Mouse (Mus musculus): ENCODE measurements at regions not wholly inside any gene's neighbourhood (a gene's known extent, or its start where the extent isn't known, plus 50 kb on each side); places are given as distances from the start of the nearest gene placed in this dataset.

DNA sequence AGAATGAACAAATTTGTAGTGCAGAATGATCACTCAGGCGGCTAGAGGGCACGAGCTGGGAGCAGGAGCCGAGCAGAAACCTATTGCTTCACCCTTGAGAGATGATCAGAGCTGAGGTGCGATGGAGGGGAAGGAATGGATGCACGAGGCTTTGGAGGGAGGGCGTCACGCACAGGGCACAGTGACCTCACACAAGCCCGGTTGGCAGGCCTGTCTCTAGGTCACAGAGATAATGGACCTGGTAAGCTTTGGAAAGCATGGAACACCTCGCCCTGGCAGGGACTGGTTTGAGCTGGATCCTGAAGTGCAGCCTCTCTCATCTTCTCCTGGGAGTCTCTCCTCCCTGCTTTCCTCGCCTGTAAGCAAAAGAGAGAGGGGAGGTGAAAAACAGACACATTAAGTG, 273.4 kb upstream of the Zmiz1 start:
- H3K27me3 ChIP-seq (ENCODE audit: insufficient read depth, low read length): peaks cover 33% of the 10 kb centered on the region
- TF ChIP-seq POU5F1 (IDR thresholded peaks at IDR 0.05; ENCODE audit: borderline replicate concordance, low read length) (no peak), CTCF (conservative IDR thresholded peaks at IDR 0.05; ENCODE audit: low read length) (no peak), NANOG (IDR thresholded peaks at IDR 0.05; ENCODE audit: borderline replicate concordance, low read length) (no peak)
- no peaks in the 10 kb centered on the region for H3K36me3 ChIP-seq (ENCODE audit: insufficient read depth, low read length)
- no peaks in the 10 kb centered on the region for H3K9me3 ChIP-seq (ENCODE audit: low read length)
- H3K4me1 ChIP-seq (replicated peaks; ENCODE audit: low read depth, low read length): peaks cover 13% of the 10 kb centered on the region
- no peak overlapping the region for H3K4me3 ChIP-seq (replicated peaks; ENCODE audit: low read length)

DNA sequence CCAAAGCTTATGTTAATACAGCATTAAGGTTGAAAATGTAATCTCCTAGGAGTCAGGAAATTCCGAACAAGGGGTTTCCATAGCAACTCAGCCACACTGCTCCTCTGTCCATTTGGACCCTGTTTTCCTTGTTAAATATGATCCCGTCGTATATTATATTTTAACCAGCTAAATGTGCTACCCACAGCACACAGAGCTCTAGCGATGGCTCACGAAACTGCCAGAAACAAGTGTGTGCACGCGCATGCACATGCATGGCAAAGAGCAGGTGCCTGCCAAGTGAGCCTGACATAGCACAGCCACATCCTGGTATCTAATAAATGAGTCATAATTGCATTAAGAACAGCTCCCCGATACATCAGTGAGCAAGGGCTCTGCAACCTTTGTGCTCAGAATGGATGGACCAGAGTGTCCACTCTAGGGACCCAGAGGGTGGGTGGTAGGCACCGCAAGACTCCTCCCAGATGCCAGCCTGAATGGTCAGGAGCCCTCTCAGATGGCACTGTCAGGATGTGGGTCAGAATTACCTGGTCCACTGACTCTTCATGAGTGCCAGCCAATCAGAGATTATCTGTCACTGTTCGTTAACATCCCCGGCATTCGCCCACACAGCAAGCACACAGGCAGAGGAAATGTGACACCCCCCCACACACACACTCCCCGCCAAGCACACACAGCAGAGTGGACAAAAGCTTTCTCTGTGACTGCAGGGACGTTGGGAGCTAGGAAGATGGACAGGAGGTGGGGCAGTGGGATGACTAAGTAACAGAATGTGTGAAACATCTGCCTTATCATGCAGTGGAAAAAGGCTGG, 272.8 kb upstream of the Zmiz1 start:
- H3K4me3 ChIP-seq (replicated peaks; ENCODE audit: low read length): no peak overlapping the region
- H3K9me3 ChIP-seq (ENCODE audit: low read length): no peaks in the 10 kb centered on the region
- H3K27me3 ChIP-seq (ENCODE audit: insufficient read depth, low read length): peaks cover 38% of the 10 kb centered on the region
- no peaks in the 10 kb centered on the region for H3K36me3 ChIP-seq (ENCODE audit: insufficient read depth, low read length)
- H3K4me1 ChIP-seq (replicated peaks; ENCODE audit: low read depth, low read length): peaks cover 13% of the 10 kb centered on the region
- TF ChIP-seq CTCF (conservative IDR thresholded peaks at IDR 0.05; ENCODE audit: low read length): no peak
- TF ChIP-seq NANOG (IDR thresholded peaks at IDR 0.05; ENCODE audit: borderline replicate concordance, low read length): no peak
- TF ChIP-seq POU5F1 (IDR thresholded peaks at IDR 0.05; ENCODE audit: borderline replicate concordance, low read length): no peak

DNA sequence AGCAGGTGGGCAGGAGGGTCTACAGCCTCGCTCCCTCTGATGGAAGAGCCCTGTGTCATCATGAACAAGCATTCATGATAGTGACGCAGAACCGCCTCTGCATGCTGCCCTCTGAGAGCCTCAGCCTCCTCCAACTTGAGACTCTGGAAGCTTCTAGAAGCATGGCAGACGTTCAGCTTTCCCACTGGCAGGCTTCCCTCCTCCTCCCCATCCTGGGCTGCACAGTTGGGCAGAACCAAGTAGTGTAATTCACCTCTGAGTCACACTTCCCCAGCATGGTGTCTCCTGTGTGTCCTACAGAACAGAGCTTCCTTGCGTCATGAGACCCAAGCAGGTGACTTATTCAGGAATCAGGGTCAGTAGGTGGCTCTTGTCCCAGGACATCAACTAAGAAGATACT, 271.3 kb upstream of the Zmiz1 start:
- Histone ChIP-seq H3K4me1 (replicated peaks; ENCODE audit: low read depth, low read length) (peaks cover 5% of the 10 kb centered on the region; the same call in 1 of the 2 replicates), H3K36me3 (ENCODE audit: insufficient read depth, low read length) (no peaks in the 10 kb centered on the region), H3K27me3 (ENCODE audit: insufficient read depth, low read length) (peaks cover 38% of the 10 kb centered on the region), H3K9me3 (ENCODE audit: low read length) (peaks cover 2% of the 10 kb centered on the region; the same call in 1 of the 2 replicates), H3K4me3 (replicated peaks; ENCODE audit: low read length) (no peak overlapping the region)
- no peak for TF ChIP-seq NANOG (IDR thresholded peaks at IDR 0.05; ENCODE audit: borderline replicate concordance, low read length)
- no peak for TF ChIP-seq POU5F1 (IDR thresholded peaks at IDR 0.05; ENCODE audit: borderline replicate concordance, low read length)
- TF ChIP-seq CTCF (conservative IDR thresholded peaks at IDR 0.05; ENCODE audit: low read length): no peak

DNA sequence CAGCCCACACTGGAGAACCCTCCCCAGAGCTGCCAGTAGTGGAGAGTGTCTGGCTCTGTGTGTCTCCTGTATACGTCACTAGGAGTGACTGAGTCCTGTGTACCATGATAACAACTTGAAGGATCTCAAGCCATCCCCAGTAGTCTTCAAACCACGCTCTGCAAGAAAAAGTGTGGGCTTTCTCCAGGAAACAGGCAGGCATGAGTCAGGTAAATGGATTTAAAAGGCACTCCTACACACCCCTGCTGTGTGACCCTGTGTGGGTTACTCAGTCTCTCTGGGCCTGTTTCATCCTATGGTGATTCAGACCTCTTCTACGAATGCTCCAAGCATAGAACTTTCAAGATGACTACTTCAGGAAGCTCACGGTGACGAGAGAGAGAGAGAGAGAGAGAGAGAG, 269.7 kb upstream of the Zmiz1 start:
- TF ChIP-seq NANOG (IDR thresholded peaks at IDR 0.05; ENCODE audit: borderline replicate concordance, low read length) (no peak), POU5F1 (IDR thresholded peaks at IDR 0.05; ENCODE audit: borderline replicate concordance, low read length) (no peak), CTCF (conservative IDR thresholded peaks at IDR 0.05; ENCODE audit: low read length) (no peak)
- no peak overlapping the region for H3K4me3 ChIP-seq (replicated peaks; ENCODE audit: low read length)

DNA sequence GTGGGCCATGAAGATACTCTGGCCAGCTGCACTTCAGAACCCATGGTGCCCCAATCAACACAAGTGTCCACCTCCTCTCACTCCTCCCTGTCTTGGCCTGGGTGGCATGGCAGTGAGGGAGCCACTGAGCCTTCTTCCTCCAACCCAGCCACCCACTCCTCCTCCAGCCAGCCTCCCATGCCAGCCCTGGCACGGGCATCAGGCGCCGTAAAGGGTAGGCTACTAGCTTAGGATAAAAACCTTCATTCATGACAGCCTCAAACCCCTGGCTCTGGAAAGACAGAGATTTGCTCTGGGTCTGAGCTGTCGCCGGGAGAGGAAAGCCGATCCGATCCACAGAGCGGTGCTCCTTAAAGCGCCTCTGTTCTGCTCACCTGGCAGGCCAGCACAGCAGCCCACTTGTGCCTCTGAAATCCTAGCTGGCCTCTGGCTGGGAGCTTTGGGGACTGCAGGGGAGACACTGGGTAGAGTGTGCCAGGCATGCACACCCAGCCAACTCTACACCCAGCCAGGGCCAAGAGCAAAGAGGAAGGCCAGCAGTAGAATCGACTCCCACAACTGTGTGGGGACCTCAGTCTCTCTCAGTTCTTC, 268.2 kb upstream of the Zmiz1 start:
- H3K36me3 ChIP-seq (ENCODE audit: insufficient read depth, low read length): no peaks in the 10 kb centered on the region
- peaks cover under 1% of the 10 kb centered on the region; the same call in 1 of the 2 replicates for H3K4me1 ChIP-seq (replicated peaks; ENCODE audit: low read depth, low read length)
- no peak for TF ChIP-seq CTCF (conservative IDR thresholded peaks at IDR 0.05; ENCODE audit: low read length)
- TF ChIP-seq POU5F1 (IDR thresholded peaks at IDR 0.05; ENCODE audit: borderline replicate concordance, low read length): no peak
- TF ChIP-seq NANOG (IDR thresholded peaks at IDR 0.05; ENCODE audit: borderline replicate concordance, low read length): no peak
- H3K27me3 ChIP-seq (ENCODE audit: insufficient read depth, low read length): peaks cover 20% of the 10 kb centered on the region
- H3K9me3 ChIP-seq (ENCODE audit: low read length): peaks cover 3% of the 10 kb centered on the region; the same call in 1 of the 2 replicates
- H3K4me3 ChIP-seq (replicated peaks; ENCODE audit: low read length): no peak overlapping the region

More for the DNA sequence above, 269.7 kb upstream of the Zmiz1 start:
- peaks cover 29% of the 10 kb centered on the region for H3K27me3 ChIP-seq (ENCODE audit: insufficient read depth, low read length)
- H3K4me1 ChIP-seq (replicated peaks; ENCODE audit: low read depth, low read length): peaks cover 5% of the 10 kb centered on the region; the same call in 1 of the 2 replicates
- H3K9me3 ChIP-seq (ENCODE audit: low read length): peaks cover 3% of the 10 kb centered on the region; the same call in 1 of the 2 replicates
- no peaks in the 10 kb centered on the region for H3K36me3 ChIP-seq (ENCODE audit: insufficient read depth, low read length)

DNA sequence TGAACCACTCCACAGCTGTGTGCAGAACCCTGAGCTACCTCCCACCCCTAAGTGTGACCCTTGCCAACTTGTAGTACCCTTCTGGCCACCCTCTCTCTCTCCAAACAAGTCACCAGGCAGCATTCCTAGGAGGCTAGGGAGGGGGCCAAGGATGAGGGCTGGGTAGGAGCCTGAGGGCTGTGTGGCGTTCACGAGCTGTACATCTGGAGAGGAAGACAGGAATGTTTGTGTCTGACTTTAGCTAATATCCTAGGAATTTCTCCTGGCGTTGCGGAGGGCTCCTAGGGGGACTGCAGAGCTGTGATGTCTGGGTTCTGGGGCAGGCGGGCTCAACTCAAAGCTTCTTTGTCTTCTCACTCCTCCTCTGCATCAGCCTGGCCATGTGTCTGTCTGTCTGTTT, 262.2 kb upstream of the Zmiz1 start:
- Histone ChIP-seq H3K36me3 (ENCODE audit: insufficient read depth, low read length) (no peaks in the 10 kb centered on the region), H3K9me3 (ENCODE audit: low read length) (peaks cover 3% of the 10 kb centered on the region; the same call in 1 of the 2 replicates), H3K4me1 (replicated peaks; ENCODE audit: low read depth, low read length) (no peaks in the 10 kb centered on the region), H3K4me3 (replicated peaks; ENCODE audit: low read length) (no peak overlapping the region), H3K27me3 (ENCODE audit: insufficient read depth, low read length) (peaks cover 14% of the 10 kb centered on the region)
- TF ChIP-seq NANOG (IDR thresholded peaks at IDR 0.05; ENCODE audit: borderline replicate concordance, low read length) (no peak), POU5F1 (IDR thresholded peaks at IDR 0.05; ENCODE audit: borderline replicate concordance, low read length) (no peak), CTCF (conservative IDR thresholded peaks at IDR 0.05; ENCODE audit: low read length) (no peak)

DNA sequence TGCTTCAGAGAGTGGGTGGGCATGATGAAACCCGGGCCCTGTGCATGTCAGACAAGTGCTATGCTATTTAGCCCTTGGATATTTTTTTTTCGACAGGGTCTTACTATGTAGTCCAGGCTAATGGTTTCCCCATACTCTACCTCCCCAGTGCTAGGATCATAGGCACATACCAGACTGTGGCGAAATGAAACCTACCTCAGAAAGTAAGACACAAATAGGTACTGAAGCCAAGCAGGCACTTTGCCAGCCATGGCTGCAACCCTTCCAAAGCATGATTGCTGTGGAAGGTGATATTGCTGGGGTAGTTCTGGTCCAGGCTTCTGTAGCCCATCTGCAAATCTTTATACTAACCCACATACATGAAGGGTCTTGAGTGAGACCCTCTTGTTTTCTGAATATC, 259.1 kb upstream of the Zmiz1 start:
- no peak for TF ChIP-seq NANOG (IDR thresholded peaks at IDR 0.05; ENCODE audit: borderline replicate concordance, low read length)
- TF ChIP-seq POU5F1 (IDR thresholded peaks at IDR 0.05; ENCODE audit: borderline replicate concordance, low read length): no peak
- TF ChIP-seq CTCF (conservative IDR thresholded peaks at IDR 0.05; ENCODE audit: low read length): no peak
- H3K27me3 ChIP-seq (ENCODE audit: insufficient read depth, low read length): peaks cover 20% of the 10 kb centered on the region
- no peaks in the 10 kb centered on the region for H3K9me3 ChIP-seq (ENCODE audit: low read length)
- H3K4me3 ChIP-seq (replicated peaks; ENCODE audit: low read length): no peak overlapping the region
- no peaks in the 10 kb centered on the region for H3K4me1 ChIP-seq (replicated peaks; ENCODE audit: low read depth, low read length)
- no peaks in the 10 kb centered on the region for H3K36me3 ChIP-seq (ENCODE audit: insufficient read depth, low read length)

DNA sequence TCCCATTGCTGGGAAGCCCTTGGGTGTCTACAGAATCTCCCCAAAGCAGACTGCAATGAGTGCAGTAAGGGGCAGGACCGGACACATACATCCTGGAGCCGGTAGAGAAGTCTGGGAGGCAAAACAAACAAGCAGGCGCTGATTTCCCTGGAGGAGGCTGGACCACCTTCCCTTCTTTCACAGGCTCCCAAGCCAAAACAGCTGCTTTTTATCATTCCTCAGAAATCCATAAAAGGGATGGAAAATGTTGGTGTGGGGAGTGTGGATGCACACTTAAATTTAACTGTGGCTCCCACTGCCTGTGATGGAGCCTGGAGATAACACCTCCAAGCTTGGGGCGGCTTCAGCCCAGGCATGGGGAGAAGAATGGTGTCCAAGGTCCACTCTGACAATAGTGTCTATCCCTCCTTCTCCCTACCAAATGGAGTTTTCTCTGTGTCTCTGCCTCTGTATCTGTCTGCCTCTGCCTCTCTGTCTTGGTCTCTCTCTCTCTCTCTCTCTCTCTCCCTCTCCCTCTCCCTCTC, 258.3 kb upstream of the Zmiz1 start:
- Histone ChIP-seq H3K36me3 (ENCODE audit: insufficient read depth, low read length) (no peaks in the 10 kb centered on the region), H3K4me3 (replicated peaks; ENCODE audit: low read length) (no peak overlapping the region), H3K27me3 (ENCODE audit: insufficient read depth, low read length) (peaks cover 20% of the 10 kb centered on the region), H3K4me1 (replicated peaks; ENCODE audit: low read depth, low read length) (no peaks in the 10 kb centered on the region), H3K9me3 (ENCODE audit: low read length) (no peaks in the 10 kb centered on the region)
- TF ChIP-seq POU5F1 (IDR thresholded peaks at IDR 0.05; ENCODE audit: borderline replicate concordance, low read length) (no peak), NANOG (IDR thresholded peaks at IDR 0.05; ENCODE audit: borderline replicate concordance, low read length) (no peak), CTCF (conservative IDR thresholded peaks at IDR 0.05; ENCODE audit: low read length) (no peak)
